Mouse (Mus musculus) natural killer cell, adult 2 months (primary cell): ENCODE results near the gene Tefm.
"Not testable (repeated sequence)": the region's sequence is repeated elsewhere in the genome, so short reads cannot be mapped to it uniquely, and the experiment has no call there.

ENCODE experiments used
- DNase-seq, 2 experiments: peaks; one replicate each; pipeline ENCODE4 v3.0.0; 2022; ENCODE audit warnings: low spot score in 2 of 2

The Tefm gene

DNA sequence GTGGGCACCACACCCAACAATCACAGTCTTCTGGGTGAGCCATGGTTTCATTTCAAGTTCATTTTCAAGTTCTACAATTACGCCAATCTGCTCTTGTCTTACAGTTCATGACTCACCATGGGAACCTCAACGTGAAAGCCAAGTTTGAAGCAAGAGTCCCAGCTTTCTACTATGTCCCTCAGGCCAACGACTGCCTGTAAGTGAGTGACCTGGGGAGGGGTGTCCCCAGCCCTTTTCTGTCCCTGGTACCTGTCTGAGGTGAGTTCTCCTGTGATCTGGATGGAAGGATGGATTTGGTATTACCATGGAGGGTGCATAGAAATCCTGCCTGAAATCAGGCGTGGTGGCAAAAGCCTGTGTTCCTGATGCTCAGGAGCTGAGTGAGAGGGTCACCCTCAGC is 14.9 kb upstream of the Tefm start:
- no peak for DNase-seq

DNA sequence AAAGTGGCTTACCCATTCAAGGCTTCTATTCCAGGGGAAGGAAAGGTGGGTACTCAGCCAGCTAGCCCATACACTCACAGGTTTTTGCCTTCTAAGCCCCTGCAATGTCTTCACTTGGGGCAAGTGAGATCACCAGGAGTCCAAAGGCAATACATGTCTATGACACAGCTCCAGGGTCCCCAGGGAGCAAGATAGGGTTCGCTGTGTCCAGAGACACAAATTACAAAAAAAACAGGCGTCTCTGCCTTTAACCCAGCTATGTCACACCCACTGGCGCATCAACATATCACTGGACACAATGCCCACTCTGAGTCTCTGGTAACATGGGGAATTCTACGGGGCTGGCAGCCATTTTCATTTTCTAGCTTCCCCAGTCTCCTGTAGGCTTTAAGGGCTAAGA is 14.0 kb upstream of the Tefm start:
- DNase-seq, result no peak

DNA sequence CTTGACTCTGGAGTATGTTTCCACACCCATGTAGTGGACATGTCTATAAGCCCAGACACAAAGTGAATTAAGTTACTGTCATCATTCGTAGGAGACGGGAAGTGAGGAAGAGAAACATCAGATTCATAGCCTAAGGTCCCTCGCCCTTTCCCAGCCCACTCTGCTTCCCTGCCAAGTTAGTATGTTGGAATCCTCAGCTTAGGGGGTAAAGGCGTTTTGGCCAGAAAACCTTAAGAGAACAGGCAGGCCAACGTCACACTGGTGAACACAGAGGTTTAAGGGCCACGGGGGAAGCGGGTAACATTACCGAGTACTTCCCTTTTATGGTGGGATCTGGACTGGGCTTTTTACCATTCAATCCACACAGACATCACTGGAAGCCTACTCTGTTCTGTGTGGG is 13.6 kb upstream of the Tefm start:
- no peak for DNase-seq

DNA sequence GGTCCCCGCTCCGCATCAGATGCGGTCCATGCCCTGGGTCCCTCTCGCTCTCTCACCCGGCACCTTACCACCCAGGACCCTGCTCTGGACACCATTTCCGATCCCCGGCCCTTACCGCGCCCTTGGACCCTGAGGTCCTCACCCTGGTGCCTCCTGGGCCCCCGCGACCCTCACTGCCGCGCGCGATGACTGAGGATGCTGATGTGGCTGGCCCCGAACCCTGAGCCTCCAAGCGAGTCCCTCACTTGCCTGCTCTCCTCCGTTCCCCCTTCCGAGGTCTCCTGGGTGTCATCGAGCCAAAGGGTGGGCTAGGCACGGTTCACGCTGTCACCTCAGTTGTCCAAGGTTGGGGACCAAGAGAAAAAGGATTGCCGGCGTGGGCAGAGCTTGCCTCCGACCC is 12.5 kb upstream of the Tefm start:
- no peak for DNase-seq

DNA sequence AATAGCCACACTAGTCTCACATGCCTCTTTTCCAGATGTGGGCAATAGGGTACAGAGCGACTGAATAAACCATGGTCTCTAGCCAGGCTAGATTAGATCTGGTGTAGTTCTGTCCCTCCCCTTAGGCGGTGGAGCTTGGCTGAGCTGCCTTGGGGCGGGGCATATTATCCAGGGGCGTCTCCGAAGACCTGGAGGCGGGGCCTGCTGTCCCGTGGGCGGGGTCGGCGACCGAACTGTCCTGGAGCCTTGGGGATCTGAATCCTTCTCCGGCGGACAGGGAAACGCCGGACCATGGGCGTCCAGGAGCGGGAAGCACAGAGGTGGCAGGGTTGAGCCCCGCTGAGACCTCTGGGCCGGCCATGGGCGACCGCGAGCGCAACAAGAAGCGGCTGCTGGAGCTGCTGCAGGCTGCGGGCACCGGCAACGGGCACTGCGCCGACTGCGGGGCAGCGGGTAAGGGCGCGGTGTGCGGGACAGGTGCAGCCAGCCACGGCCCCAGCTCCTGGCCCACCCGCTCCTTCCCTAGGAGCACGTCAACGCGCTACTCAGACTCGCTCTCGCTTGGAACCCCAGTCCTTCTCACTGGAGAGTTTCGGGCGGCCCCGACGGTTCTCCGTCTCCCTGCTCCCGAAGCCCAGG is 12.0 kb upstream of the Tefm start, which contains the start of gene Adap2:
Adap2 (plus strand) TSS at position 249 of the 639 bp plus-strand sequence.
- DNase-seq, result peak; percentile 77 to 84

DNA sequence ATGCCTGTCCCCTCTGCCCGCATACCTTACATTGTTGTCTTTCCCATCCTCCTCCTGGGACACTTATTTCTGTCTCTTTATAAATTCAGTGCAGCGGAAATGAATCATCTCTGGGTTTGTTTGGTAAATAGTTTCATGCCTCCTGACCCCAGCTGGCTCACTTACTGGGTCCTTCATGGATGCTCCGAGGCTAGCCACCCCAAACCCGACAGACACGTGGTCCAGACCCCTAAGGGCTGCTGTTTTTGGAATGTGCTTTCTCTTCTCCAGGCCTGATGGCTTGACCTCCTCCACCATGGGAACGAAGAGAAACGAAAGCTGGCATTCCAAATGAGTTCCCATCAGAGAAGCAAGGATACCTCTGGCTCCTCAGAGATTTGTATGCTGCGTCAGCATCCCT is 10.4 kb upstream of the Tefm start:
- no peak for DNase-seq

DNA sequence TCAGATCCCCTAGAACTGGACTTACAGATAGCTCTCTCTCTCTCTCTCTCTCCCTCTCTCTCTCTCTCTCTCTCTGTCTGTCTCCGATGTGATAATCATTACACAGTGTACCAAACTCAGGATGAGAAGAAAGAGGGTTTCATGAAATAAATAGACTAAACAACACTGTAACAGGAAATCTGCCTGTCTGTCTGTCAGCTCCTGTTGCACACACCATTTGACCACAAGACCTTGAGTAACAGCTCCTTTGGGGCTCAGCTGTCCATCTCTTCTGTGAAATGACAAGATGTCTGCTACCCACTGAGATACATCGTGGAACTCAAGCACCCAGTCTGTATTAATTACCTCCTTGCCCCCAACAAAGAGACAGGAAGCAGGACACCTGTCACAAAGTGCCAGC is 9.6 kb upstream of the Tefm start:
- DNase-seq, result no peak

DNA sequence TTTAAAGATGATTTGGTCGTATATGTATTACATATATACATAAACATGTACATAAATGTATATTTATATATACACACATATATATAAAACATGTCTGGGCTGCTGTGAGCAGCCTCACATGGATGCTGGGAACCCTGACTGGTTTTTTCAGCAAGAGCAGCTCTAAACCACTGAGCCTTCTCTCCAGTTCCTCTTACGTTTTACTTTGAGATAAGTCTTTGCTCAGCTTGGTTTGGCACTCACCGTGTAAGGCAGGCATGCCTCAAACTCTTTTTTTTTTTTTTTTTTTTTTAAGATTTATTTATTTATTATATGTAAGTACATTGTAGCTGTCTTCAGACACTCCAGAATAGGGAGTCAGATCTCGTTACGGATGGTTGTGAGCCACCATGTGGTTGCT is 8.6 kb upstream of the Tefm start:
- DNase-seq, result no peak

DNA sequence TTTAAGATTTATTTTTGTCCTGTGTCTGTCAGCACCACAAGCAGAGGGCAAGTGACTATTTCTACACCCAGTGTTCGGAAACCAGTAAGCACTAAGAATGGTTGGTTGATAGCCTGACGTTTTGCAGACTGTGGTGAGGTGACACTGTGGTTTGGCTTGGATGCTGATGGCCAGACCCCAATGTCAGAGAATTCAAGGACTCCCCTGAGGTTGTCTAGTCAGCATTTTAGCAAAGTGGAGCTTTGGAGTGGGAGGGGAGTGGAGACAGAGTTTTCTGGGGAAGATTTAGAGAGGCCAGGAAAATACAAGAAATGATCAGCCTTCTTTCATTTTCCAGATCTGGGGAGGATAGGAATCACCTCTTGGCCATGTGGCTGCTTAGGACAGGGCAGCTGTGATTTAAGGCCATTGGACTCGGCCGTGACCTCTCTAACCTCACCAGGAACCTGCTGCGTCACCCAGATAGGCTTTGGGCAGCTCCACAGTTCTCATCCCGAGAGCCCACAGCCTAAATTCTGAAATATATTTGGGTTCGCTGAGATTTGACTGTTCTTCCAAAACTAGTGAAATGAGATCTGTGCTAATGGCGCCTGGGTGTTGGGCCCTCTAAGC is 7.5 kb upstream of the Tefm start:
- no peak for DNase-seq

DNA sequence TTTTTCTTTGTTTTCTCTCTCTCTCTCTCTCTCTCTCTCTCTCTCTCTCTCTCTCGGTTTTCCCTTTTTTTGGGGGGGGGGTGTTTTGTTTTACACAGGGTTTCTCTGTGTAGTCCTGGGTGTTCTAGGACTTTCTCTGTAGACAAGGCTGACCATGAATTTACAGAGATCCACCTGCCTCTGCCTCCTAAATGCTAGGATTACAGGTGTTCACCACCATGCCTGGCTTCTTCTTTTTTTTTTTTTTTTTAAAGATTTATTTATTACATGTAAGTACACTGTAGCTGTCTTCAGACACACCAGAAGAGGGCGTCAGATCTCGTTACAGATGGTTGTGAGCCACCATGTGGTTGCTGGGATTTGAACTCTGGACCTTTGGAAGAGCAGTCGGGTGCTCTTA is 7.0 kb upstream of the Tefm start:
- not testable (repeated sequence) for DNase-seq

DNA sequence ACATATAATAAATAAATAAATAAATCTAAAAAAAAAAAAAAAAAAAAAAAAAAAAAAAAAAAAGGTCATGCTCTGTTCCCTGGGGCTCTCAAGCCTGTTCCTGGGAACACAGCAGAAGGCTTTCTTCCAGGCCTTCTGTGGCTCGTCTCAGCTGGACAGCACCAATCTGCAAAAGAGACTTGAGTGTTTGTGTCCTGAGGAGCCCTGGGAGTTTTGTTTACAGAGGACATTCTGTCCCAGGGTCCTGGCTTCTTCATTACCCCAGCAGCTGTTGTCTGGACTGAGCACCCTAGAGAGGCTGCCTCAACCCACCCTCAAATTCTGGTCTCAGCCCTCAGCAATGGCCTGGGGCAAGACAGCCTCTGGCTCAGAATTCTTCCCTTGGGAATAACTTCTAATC is 6.3 kb upstream of the Tefm start:
- DNase-seq, result no peak

DNA sequence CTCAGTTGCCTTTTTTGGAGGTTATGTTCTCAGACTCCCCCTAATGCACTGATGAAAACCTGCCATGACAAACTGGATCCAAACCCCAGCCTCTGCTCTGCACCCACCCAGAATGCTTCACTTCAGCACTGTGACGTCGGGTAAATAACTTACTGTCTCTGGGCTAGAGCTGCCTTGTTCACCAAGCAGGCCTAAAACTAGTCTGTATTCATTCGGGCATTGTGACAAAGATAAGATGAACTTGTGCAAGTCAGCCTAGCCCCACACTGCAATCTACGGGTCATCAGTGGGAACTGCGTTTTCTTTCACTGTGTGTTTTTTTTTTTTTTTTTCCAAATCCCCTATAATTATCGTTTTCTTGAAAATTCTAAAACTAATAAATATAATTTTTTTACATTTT is 5.8 kb upstream of the Tefm start:
- no peak for DNase-seq

DNA sequence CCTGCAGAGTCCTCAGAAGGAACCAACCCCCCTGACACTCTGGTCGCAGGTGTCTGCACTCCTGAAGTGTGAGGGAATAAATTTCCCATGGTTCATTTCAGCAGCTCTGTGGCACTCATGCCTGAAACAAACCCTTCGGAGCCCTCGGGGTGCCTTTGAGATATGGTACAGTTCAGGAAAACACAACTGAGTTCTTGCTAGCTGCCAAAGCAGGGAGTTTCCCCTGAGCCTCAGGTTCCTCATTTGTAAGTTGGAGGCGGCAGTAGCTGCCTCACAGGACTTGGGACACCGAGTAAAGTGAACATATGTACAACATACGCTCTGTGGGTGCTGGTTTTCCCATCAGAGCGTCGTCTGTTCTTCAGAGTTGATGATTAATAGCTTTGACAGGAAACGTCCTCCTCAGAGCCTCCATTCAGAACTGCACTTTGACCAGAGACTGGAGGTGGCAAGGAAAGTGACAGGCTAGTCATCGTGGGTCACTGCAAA is 3.9 kb upstream of the Tefm start:
- peak in 1 of 2 experiments; percentile 59 for DNase-seq

DNA sequence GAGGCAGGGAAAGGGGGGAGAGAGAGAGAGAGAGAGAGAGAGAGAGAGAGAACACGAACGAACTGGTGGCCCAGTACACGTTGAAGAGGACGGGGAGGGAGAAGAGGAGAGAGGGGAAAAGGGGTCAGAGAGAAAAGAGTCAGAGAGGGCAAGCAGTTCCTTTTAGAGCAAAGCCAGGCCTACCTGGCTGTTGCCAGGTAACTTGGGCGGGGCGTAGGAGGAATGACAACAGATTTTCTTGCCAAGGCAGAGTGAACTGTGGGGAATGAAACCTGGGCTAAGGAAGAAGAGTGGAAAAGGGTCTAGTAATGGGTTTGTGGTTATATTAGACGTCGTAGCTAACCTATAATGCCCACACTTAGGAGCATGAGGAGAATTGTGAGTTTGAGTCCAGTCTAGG is 897 bp upstream of the Tefm start:
- no peak for DNase-seq

DNA sequence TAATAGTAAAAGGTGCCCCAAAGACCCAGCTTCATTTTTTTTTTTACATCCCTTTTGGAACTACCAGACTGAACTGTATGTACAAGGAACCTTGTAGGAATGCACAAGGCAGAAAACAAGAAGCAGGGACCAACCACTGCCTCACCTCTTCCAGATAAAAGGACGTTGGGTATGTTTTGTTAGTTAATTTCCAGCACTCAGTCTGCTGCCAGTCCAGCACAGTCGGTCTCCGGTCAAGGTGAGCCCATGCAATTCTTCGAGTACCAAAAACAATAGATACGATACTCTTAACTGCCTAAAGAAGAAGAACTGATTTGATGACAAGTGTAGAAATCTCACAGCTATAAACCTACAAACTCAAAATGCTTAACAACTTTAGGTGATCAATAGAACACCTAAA is 4.2 kb downstream of the Tefm start:
- no peak for DNase-seq

DNA sequence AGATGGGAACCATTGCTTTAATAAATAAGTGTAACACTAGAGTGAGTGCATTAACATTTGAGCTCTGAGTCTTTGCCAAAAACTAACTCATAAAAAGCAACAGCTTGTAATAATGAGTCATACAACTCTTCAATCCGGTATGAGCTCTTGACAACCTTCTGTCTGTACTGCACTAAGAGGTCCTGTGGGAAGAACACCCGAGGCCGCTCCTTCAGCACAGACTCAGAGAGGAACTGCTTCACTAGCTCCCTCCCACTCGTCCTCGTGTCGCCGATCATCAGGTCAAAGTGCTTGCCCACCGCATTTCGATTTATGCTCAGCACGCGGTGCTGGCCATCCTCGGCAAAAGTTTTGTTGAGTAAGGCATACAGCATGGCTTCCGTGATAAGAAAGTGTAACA is 5.2 kb downstream of the Tefm start:
- no peak for DNase-seq

DNA sequence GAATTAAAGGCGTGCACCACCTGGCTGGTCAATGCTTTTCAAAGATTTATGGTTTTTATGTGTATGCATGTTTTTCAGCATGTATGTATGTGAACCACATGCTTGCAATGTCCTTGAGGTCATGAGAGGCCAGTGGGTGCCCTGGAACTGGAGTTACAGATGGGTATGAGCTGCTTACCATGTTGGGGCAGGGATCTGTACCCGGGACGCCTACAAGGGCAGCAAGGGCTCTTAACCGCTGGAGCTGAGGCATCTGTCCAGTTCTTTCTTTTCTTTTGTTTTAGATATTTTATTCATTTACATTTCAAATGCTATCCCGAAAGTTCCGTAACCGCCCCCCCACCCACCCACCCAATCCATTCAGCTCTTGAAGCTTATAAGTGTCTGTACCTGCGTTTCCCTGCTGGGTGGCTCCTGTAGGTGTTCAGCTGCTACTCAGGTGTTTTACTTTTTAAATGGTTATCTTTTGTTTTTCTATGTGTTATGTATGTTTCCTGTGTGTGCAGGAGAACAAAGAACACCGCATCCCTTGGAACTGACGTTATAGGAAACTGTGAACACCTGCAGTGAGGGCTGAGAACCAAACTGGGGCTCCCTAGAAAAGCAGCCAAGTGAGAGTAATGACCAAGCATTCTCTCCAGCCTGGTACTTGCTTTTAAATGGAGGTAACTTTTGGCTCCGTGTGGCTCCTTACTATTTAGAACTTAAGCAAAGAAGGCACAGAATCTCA is 5.9 kb downstream of the Tefm start:
- DNase-seq, result no peak

DNA sequence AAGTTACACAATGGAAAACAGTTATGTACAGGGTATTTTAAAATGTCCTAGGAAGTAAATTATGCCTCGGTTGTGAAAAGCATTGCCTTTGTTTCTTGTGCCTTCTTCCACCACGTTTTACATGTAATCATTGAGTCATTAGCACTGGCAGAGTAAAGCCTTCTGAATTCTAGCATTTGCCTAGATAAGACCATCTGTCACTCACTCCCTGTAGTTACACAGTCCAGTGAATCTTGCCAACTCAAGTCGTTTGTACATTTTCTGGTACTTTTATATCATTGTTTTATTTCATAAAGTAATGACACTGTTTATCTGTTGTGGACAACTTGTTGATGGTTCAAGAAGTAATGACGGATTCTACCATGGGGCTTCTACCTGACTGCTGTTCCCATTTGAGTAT is 7.2 kb downstream of the Tefm start:
- no peak for DNase-seq

DNA sequence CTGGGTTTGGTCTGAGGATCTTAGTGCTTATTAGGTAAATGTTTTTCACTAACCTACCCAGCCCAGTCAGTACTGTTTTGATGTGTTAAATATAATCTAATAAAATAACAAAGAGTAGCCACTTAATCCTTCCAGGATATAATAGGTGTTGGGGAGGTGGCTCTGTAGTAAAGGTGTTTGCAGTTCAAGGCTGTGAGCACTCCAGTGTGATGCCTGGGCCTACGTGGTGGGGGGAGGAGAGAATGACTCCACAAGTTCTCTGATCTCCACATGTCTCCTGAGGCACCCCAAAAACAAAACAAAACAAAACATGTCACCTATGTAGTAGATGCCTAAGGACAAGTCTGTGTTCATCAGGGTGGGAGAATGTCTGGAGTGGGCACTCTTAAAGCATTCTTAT is 9.9 kb downstream of the Tefm start:
- DNase-seq, result no peak

DNA sequence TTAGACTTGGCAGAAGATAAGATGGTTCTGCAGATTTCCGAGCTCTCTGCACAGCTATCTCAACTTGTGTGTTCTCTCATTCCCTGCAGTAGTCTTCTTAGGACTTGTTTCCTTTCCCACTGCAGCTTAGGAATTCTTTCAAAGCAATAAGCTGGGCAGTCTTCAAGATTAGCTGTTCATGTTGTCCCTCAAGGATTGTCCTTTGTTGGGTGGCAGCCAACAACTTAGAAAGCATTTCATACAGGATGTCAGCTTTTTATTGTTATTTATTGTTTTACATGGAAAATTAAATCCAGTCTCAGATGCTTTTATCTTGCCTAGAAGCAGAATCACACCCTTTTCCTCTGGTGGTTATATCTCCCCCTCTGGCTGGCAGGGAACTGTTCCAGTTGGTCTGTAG is 25.6 kb downstream of the Tefm start:
- no peak for DNase-seq

DNA sequence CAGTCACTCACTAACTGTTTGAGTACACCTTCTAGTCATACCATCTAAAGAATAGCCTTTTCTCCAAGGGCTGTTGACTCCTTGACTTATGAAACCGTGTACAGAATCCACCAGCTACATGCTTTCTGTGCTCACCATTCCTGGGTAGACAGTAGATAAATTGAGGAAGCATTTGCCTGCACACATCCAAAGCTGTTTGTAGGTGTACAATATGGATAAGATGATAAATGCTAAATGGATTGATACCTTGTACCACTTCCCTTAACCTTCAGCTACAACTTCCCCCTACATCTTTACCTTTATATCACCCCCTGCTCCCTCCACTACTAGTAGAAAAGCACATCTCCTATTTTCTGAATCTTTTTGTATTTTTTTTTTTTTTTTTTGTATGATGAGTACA is 37.6 kb downstream of the Tefm start:
- DNase-seq, result no peak

DNA sequence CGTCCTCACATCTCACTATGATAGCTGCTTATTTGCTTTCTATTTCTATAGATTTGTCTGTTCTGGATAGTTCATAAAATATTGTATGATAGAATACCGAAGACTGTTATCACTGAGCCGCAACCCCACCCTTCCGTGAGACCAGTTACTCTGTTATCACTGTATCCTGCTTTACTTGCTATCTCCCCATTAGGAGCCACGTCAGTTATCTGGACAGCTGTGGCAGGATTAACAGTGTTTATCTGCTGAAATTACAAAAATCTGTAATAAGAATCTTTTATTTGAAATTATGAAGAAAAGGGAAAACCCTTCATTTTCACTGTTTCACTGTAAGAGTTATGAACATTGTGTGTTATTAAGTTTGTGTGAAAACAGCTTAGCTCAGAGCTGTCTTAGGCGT is 40.7 kb downstream of the Tefm start:
- no peak for DNase-seq

DNA sequence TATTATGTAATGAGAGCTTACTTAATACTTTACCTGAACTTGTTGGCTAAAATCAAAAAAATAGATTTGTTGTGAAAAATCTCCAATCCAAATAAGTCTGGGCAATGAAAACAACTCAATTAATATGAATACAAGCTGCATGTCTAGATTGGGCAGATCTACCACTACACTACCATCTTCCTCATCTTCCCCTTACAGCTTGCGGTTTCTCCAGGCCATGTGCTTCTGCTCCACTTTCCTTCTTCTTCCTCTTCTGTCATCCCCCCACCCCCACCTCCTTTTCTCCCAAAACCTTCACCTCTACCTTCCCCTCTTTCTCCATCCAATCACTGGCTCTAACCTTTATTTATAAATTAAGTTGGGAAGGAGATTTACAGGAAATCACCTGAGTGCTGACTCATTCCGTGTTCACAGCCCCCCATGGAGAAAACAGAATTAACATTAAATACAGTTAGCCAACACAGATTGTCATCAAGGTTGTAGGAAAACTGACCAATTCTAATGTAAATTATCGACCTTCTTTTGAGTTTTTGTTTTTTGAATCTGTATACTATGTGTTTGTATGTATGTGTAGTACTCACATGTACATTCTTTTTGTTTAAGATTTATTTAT is 43.4 kb downstream of the Tefm start:
- DNase-seq, result no peak
